Mouse (Mus musculus) granulocyte monocyte progenitor cell, adult 5-6 weeks (primary cell): ENCODE data around the gene Chaf1a. TPM values are rescaled to one million over a fixed set of nuclear protein-coding genes. Genes with fewer than 3 reads are reported as not detected.

Experiments used
- ATAC-seq: replicated peaks from 2 replicates; pipeline ENCODE4 v1.8.0; 2016; ENCODE audit warnings: mild to moderate bottlenecking, moderate TSS enrichment, inconsistent platforms; ENCODE audit not compliant: poor library complexity, severe bottlenecking
- total RNA-seq, 2 experiments: library from RNA; stranded (forward) in 1 of 2; stranded (reverse) in 1 of 2; fragments of 200-712, 200-1000 nt in 1 of 2; fragments of >200 nt in 1 of 2; fragmentation: Nextera tagmentation in 1 of 2; gene quantifications; 2 replicates each; pipeline ENCODE4 v1.2.3; 2014 to 2017

Gene Chaf1a
- 36.0 and 39.4 TPM in 2 replicates for total RNA-seq (2014; fragmentation: Nextera tagmentation)
- 32.1 and 36.0 TPM in 2 replicates for total RNA-seq (2017)

- ATAC-seq: peak; percentile 71
Measured at GRCm38 (mm10) chr17:56040030-56040856, at the start of gene Chaf1a. Gene Chaf1a (plus strand): TSS chr17:56040439.

DNA sequence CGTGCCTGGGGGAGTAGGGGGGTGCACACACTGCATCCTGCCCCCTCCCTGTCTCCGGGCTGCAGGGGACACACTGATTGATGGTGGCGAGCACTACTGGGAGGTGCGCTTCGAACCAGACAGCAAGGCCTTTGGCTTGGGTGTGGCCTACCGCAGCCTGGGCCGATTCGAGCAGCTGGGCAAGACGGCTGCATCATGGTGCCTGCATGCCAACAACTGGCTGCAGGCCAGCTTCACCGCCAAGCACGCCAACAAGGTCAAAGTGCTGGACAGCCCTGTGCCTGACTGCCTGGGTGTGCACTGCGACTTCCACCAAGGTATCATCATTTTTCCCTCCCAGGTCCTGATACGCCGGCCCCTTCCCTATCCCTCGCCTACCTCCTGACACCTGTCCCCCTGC lies 44.2 kb upstream of the Chaf1a start:
- no peak for ATAC-seq

DNA sequence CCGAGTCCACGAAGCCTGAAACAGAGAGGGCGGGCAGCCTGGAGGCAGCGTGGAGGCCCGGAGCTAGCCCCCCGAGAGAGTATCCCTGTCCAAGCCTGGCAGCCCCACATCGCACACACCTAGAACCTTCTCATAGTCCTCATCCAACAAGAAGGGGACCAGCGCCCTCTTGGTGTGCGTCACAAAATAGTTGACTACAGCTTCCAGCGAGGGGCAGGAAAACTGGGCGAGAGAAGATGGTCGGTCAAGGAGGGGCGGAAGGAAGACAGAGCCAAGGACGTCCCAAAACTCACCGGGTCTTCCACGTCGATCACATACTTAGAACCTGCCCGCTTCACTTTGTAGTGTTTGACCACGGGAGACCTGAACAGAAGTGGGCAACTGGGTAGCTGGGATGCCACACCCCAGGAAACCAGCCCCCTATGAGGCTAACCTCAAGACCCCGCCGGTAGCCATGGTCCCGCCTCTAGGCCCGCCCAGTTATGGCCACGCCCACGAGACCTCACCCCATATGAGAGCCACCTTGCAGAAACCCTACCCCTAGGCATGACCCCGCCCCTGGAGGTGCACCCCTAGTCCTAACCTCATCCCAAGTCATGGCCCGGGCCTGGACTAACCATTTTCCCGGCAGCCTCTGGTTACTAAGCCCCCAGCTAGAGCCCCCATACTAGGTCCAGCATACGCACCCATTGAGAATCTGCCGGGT lies 40.3 kb upstream of the Chaf1a start:
- ATAC-seq: peak; percentile 20; the same call in 1 of the 2 replicates

DNA sequence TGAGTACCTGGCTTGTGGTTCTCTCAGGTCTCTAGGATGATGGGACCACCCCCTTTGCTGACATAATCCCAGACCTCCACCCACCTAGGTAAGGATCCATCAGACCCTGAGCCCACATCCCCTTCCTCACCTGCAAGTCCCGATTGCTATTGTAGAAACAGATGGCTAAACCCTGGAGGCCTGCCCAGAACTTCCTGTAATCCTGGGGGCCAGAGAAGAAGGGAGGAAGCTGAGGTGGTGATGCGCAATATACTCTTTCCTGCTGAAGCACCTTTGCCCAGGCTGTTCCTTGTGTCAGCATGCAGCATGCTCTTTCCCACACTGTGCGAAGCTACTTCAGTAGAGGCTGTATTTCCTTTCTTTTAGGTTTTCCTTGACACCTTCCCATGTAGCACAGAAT lies 37.2 kb upstream of the Chaf1a start:
- peak; percentile 24 for ATAC-seq

GRCm38 (mm10) chr17:56005415-56006061 lies 34.7 kb upstream of the Chaf1a start, which contains the start of the genes Stap2 and Mpnd:
Gene Stap2 (minus strand): TSS chr17:56005584.
Gene Mpnd (plus strand): TSS chr17:56005711.
- ATAC-seq: no peak

- ATAC-seq: no peak
Measured at GRCm38 (mm10) chr17:56006956-56007355, 33.3 kb upstream of the Chaf1a start.

DNA sequence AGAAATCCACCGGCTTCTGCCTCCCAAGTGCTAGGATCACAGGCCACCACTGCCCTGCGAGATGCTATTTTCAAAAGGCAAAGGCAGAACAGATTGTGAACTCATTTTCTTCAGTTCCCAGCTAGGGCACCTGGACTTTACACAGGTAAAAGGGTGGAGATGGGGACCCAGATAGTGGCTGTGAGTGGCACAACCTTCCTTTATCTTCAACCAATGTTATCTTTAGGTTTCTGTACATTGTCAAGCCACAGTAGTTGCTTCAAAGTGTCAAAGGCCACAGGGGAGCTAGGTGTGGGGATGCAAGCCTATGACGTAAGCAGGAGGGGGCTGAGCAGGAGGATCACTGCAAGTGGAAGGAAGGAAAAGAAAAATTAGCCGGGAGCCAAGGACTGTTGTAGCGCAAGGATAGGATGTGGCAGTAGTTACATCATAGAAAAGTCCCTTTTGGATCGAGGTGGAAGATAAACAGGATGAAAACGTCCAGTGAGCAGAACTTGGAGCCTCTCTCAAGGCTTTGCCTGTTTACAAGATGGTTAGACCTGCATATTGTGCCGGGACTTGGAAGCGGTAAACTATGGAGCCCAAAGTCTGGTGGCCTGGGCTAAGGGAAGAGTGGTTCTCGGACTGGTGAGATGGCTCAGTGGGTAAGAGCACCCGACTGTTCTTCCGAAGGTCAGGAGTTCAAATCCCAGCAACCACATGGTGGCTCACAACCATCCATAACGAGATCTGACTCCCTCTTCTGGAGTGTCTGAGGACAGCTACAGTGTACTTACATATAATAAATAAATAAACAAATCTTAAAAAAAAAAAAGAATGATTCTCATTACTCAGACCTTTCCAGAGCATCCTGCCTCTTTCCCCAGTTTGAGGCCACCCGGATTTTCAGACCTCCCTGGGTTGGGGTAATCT lies 32.5 kb upstream of the Chaf1a start:
- no peak for ATAC-seq

DNA sequence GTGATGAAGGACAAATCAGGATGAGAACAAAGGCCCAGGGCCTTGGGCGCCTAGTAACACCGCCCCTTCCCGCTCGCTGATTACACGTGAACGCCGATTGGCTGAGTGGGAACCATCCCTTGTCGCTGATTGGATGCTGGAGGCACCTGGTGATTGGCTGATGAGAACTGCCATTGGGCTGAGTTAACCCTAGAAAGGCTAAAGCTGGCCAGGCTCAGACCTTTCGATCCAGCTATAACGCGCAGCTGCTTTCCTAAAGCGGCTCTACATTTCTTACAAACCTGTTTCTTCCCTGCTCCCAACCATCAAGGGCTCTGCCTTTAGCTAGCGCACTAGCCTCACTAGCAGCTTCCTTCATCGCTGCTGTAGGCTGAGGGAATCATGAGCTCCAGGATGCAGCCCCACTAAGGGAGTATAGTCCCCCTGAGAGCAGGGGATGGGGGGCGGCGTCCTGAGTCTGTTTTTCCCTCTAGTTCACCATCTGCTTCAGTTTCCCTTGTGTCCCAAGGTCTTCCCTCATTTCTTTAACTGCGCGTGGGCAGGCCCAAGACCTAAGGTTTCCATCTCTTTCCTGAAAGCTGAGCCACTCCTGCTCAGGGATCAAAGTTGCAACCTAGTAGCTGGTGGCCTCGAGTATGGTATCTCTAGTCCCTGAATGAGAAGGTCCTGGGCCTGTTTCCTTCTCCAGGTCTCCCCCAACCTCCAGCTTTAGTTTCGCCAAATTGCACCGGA lies 31.7 kb upstream of the Chaf1a start:
- ATAC-seq: peak; percentile 77

DNA sequence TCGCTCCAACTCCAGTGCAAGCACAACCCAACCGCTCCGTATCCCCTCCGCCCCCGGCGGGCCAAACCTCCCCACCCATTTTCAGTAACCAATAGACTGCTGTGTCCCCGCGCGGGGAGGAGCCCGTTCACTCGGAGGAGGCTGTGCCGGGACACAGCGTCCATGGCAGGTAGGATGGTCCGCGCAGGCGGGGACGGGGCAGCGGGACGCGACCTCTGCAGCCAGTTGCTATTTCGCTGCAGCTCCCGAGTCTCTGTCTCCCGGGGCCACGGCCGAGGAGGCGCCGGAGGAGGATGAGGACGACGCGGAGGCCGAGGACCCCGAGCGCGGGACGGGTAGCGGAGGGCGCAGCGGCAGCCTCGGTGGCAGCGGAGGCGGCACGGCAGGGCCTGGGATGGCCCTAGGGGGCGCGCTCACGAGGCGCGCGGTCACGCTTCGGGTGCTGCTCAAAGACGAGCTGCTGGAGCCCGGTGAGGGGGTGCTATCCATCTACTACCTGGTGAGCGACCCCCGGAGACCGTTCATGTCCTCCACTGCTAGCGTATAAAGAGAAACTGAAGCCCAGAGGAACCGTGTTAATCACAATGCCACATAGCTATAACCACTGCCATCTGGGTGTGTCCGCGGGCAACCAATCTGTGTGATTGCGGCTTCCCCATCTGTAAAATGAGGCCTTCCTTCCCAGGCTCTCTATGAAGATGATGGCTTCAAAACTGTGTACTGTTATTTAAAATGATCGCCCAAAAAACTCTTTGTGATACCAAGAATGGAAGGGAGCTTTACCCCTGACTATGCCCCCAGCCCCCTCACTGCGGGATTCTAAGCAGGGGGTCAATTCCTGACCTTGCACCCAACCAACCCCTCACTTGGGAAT lies 30.9 kb upstream of the Chaf1a start:
- ATAC-seq: peak; percentile 80

DNA sequence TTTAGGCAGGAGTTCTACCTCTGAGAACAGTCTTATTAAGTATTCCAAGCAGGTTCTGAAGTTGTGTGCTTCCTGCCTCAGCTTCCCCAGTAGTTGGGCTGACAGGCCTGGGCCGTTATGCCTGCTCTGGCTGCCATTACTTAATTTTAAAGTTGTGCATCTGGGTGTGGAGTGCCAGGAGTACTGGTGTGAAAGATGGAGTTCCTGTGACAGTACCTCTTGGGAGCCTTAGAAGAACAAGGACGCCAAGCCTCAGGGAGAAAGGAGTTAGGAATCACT lies 30.3 kb upstream of the Chaf1a start:
- no peak for ATAC-seq

GRCm38 (mm10) chr17:56010255-56010654 lies 30.0 kb upstream of the Chaf1a start:
- no peak for ATAC-seq

DNA sequence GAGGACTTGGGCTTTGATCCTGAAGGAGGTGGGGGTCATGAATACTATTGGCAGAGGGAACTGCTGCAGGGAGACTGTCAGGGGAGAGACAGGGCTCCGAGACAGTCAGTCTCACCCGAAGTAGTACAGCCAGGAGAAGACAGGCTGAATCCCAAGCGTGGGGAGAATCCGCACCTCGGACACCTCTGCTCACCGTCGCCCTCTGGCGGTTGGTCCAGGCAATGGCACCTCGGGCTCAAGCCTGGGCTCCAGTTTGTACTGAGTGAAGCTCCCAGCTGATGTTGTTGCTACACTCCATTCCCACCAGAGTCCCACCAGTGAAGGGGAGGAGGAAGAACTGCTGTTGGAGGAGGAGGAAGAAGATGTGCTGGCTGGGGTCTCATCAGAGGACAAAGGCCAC lies 29.6 kb upstream of the Chaf1a start:
- peak; percentile 36 for ATAC-seq

DNA sequence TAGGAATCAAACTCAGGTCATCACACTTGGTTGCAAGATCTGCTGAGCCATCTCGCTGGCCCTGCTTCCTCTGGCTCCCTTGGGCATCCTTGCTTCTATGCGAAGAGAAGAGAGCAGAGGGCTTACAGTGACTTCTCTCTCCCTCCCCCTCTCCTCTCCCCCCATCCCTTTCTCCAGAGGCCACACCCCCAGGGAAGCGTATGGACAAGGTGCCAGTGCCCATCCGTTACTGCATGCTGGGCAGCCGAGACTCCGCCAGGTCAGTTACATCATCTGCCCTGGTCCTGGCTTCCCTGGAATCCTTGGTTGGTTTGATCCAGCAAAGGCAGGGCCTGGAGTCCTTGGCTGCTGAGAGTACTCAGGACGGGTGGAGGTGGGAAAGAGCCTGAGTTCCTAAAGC lies 28.8 kb upstream of the Chaf1a start:
- no peak for ATAC-seq

- ATAC-seq: no peak
Measured at GRCm38 (mm10) chr17:56015293-56015692, 24.9 kb upstream of the Chaf1a start.

DNA sequence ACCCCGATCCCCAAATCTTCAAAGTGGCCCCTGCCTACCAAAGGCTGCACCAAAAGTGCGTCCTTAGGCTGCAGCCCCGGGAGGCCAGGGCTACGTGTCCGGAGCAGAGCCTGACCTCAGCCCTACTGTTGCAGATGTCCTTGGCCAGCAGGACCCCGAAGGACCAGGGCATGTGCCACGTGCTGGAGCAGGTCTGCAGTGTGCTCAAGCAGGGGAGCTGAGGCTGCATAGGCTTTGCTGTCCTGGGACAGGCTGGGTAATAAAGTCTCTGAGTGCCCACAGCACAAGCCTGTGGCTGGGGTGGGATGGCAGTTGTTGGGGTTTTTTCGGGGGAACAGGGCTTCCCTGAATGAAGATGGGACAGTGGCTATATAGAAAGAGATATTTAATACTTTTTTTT lies 23.9 kb upstream of the Chaf1a start:
- no peak for ATAC-seq

DNA sequence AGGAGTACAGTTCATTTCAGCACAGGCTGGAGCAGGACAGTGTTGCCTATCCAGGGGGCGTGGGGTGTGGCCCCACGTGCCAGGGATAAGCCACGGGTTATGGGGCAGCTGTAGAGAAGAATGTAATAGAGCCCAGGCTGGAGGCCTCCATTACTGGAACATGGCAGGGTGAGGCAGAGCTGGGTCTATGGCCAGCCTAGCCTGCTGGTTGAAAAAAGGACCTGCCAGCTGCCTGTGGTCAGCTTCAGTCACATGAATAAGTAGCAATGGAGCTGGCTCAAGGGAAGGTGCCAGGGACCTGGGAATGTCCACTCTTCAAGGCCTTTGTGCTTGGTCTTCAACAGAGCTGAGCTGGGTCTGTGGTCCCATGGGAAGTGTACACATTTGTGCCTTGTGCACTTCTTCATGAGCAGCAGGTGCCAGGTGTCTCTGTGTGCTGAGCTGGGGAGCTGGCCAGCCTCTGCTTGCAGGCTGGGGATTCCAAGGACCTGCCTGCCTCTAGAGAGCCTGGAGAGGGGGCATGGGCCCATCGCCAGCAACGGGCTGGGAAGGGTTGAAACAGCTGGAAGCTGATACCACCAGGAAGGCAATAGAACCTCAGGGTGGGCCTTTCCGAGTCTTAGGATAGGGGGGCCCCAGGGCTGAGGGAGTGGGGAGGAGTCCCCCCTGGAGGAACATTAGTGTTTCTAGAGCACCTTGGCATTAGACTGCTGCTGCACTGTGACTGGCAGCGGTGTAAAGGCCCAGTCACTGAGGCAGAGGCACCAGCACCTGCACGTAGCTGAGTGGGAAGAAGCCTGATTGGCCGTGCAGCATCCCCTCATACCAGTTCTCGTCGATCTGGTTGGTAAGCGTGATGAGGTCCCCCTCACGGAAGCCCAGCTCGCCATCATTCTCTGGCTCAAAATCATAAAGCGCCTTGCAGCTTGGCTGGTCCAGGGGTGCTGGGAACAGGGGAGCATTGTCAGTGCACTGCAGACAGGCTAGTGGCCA lies 23.1 kb upstream of the Chaf1a start:
- ATAC-seq: no peak

GRCm38 (mm10) chr17:56017848-56018247 lies 22.4 kb upstream of the Chaf1a start:
- ATAC-seq: no peak
